Mouse (Mus musculus) frontal cortex, postnatal 10 days (tissue): Measurements from ENCODE around the gene Cyp2c69.
"Not testable (repeated sequence)": the region's sequence is repeated elsewhere in the genome, so short reads cannot be mapped to it uniquely, and the experiment has no call there.

Experiments used
- DNase-seq, 2 experiments: peaks; one replicate each; pipeline ENCODE4 v3.0.0; 2022; ENCODE audit warnings: low spot score in 2 of 2, mixed read lengths in 1 of 2

Cyp2c69 gene

DNA sequence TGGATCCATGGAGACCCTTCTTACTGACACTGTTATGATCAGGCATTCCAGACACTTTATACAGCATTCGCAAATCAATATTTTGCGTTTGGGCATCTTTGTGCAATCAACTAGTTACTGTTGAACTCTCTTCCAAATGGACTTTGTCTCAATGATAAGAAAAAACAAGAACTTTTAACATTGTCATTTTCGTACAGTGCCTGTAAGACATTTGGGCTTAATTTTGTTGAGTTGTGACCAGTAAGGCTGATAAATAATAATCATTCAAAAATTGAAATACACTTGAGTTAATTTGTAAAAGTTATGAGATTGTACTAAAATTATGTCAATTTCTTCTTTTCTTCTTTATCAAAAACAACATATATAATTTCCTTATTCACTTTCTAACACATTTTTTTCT lies at the start of gene Cyp2c69:
Gene Cyp2c69, minus strand, starts transcription at position 101 of the 400 bp plus-strand sequence.
- not testable (repeated sequence) for DNase-seq

DNA sequence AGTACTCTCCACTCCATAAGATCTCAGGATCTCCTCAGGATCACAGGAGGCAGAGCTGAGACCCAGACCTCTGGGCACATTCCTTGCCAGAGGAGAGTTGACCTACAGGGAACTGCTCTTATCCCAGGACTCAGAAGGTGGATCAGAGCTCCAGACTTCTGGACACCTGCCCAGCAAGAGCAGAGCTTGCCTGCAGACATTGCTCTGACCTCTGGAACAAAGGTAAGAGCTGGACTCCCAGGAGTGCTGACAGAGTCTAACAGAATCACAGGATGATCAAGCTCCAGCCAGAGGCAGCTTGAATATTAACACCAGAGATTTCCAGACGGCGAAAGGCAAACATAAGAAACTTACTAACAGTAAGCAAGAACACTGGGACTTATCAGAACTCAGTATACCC lies 48.8 kb upstream of the Cyp2c69 start:
- no peak for DNase-seq

DNA sequence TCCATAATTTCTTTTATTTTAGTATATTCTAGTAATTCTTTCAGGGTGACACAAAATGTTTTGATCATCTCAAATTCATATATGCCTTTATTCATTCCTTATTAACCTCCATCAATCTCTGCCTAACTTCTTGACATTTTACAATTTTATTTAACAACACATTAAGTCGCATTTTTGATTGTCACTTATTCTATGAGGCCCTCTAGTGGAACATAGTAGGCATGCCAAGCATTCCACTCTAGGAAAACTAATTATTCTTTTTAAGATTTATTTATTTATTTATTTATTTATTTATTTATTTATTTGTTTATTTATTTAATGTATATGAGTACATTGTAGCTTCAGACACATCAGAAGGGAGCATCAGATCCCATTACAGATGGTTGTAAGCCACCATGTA lies 43.4 kb upstream of the Cyp2c69 start:
- DNase-seq: no peak

DNA sequence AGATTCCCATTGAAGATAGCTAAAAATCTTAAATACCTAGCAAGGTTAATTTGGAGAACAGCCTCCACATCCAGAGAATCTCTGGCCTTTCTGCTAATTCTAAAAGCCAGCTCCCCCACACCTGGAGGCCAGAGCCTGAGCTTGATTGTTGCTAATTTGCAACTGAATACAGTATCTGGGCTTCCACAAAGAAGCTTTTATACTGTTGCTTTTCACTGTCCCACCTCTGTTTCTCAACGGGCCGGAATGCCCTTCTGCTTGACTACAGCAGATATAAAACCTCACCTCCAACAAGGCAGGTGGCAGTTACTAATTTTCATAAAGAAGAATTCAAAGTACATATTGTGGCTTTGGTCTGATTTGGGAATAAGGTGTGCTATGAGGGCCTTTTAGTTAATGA lies 15.1 kb upstream of the Cyp2c69 start:
- no peak for DNase-seq

DNA sequence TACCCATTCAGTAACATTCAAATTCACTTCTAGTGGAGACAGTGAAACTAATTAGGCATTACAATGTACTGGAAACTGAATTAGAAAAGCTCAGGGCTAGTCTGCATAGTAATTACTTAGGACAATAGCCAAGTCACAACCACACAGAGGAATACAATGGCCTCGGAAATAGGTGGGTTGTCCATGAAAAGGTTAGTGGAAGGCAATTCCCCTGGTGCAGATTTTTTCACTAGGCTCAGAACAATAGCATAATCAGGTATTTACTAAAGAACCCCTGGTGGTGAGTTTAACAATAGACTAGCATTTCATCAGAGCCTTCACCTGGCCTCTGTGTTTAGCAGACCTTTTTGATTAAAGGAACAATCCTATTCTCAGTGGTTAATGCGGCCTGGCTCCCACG lies 3.5 kb upstream of the Cyp2c69 start:
- DNase-seq: not testable (repeated sequence)

DNA sequence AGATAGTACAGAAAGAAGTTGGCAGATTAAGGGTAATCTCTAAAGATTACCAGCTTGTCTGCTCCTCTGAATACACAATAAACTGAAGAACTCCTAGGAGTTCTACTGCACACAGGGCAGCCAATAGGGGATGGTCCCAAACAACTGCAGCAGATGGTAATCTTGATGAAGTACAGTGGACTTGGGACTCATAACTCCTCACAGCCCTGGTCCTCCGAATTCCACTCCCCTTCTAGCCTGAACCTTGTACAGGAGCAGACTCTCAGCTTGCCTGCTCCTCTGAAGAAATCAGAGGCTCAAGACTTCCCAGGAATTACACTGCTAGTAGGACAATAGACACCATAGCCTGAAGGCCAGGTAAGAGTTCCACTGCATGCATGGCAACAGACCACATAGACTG lies 20.5 kb downstream of the Cyp2c69 start:
- no peak for DNase-seq

DNA sequence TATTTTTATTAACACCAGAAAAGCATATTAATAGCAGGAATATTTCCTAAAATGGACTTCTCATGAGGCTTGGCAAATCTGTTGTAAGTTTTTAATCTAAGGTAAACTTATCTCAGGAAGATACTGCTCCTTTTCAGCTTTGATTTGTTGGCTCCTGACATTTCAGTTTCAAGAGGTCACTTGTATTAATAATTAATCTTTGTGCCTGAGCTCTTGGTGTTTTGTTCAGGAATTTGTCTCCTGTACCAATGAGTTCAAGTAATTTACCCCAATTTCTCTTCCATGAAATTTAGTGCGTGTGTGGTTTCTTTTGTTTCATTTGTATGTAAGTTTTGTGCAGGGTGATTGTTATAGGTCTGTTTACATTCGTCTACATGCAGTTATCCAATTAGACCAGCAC lies 65.7 kb downstream of the Cyp2c69 start:
- not testable (repeated sequence) for DNase-seq

DNA sequence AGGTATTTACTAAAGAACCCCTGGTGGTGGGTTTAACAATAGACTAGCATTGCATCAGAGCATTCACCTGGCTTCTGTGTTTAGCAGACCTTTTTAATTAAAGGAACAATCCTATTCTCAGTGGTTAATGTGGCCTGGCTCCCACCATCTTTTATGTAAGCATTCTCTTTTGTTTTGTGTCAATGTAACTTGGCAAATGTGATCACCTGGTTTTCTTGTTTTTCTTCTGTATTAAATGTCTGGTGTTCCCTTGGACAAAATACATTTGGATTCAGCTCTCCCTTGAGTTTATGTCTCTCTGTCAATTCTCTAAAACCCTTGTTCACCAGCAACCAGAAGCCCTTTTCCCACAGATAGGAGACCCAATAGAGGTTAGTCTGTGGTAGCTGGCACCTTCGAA lies 70.2 kb downstream of the Cyp2c69 start:
- not testable (repeated sequence) for DNase-seq

DNA sequence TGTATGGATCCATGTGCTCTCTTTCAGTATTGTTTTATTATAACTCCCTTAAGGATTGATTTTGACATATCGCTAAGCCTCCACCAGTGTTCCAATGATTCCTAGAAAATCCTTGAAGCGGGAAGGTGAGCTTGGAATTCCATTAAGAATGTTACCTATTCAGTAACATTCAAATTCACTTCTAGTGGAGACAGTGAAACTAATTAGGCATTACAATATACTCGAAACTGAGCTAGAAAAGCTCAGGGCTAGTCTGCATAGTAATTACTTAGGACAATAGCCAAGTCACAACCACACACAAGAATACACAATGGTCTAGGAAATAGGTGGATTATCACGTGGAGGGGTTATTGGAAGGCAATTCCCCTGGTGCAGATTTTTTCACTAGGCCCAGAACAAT lies 70.6 kb downstream of the Cyp2c69 start:
- not testable (repeated sequence) for DNase-seq

DNA sequence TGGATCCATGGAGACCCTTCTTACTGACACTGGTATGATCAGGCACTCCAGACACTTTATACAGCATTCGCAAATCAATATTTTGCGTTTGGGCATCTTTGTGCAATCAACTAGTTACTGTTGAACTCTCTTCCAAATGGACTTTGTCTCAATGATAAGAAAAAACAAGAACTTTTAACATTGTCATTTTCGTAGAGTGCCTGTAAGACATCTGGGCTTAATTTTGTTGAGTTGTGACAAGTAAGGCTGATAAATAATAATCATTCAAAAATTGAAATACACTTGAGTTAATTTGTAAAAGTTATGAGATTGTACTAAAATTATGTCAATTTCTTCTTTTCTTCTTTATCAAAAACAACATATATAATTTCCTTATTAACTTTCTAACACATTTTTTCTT lies 73.9 kb downstream of the Cyp2c69 start, which contains the start of gene Cyp2c40:
Gene Cyp2c40, minus strand, starts transcription at position 101 of the 400 bp plus-strand sequence.
- not testable (repeated sequence) for DNase-seq
